Mouse (Mus musculus): Measurements from ENCODE around the gene Glo1.

DNA sequence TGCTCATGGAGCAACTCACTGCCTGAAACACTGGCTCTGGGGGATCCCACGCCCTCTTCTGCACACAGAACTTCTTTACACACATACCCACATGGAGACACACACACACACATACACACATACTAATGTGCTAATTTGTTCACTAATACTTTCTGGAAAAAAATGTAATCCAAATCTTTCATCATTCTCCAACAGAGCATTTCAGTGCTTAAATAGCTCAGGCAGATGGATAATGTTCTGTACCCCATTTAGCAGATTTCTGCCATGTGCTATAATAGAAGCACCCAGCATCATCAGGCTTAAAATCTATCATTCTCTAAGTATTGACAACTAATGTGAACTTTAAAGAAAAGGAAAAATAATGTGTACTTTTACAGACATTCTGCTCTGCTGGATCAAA is 45.9 kb downstream of the Glo1 start:
- TF ChIP-seq GATA1 (IDR thresholded peaks at IDR 0.05; ENCODE audit: borderline replicate concordance, low read length), result no peak
- no peak for TF ChIP-seq CTCF (IDR thresholded peaks at IDR 0.05; ENCODE audit: low read depth, low read length)
- TF ChIP-seq TAL1 (conservative IDR thresholded peaks at IDR 0.05; ENCODE audit: low read depth, low read length), result no peak
- TF ChIP-seq GATA2 (IDR thresholded peaks at IDR 0.05; ENCODE audit: borderline replicate concordance, low read depth, low read length), result no peak

Data from G1E (cell line).